Mouse (Mus musculus): ENCODE data around the gene Cars2. TPM values are rescaled to one million over a fixed set of nuclear protein-coding genes. Genes with fewer than 3 reads are reported as not detected.
"Not testable (repeated sequence)": the region's sequence is repeated elsewhere in the genome, so short reads cannot be mapped to it uniquely, and the experiment has no call there.

The Cars2 gene
- polyA plus RNA-seq, 1 experiment from 2014 or later = 29.3 TPM

GRCm38 (mm10) chr8:11475876-11476275 lies 74.7 kb downstream of the Cars2 start:
- DNase-seq (ENCODE audit: low spot score) = no peak

- no peak for DNase-seq (ENCODE audit: low spot score)
These were observed 75.2 kb downstream of the Cars2 start for GRCm38 (mm10) chr8:11475397-11475796.

GRCm38 (mm10) chr8:11473072-11473471 lies 77.5 kb downstream of the Cars2 start:
- DNase-seq (ENCODE audit: low spot score) = no peak

GRCm38 (mm10) chr8:11471309-11471708 lies 79.3 kb downstream of the Cars2 start:
- DNase-seq (ENCODE audit: low spot score) = no peak

GRCm38 (mm10) chr8:11470694-11471093 lies 79.9 kb downstream of the Cars2 start:
- DNase-seq (ENCODE audit: low spot score) = no peak

- peak; percentile 56 for DNase-seq (ENCODE audit: low spot score)
These were observed 81.5 kb downstream of the Cars2 start for GRCm38 (mm10) chr8:11469095-11469494.

GRCm38 (mm10) chr8:11466528-11466927 lies 84.1 kb downstream of the Cars2 start:
- not testable (repeated sequence) for DNase-seq (ENCODE audit: low spot score)

GRCm38 (mm10) chr8:11465619-11466018 lies 85.0 kb downstream of the Cars2 start:
- DNase-seq (ENCODE audit: low spot score) = no peak

GRCm38 (mm10) chr8:11464707-11464964 lies 85.9 kb downstream of the Cars2 start:
- no peak for DNase-seq (ENCODE audit: low spot score)

Other genes with a start within 250 kb of the Cars2 start
- gene Col4a2, start 238.0 kb downstream of the Cars2 start, polyA plus RNA-seq (2015; fragmentation: Nextera tagmentation; extraction: Ambion mirVana) = 25.4 and 27.8 TPM in 2 replicates
- 56.0 and 57.0 TPM in 2 replicates for gene Col4a1, start 238.0 kb downstream of the Cars2 start, polyA plus RNA-seq (2015; fragmentation: Nextera tagmentation; extraction: Ambion mirVana)
- 6.2 and 8.0 TPM in 2 replicates for gene Rab20, start 72.1 kb downstream of the Cars2 start, polyA plus RNA-seq (2015; fragmentation: Nextera tagmentation; extraction: Ambion mirVana)
- 143 and 161 TPM in 2 replicates for gene Naxd, start 53.3 kb downstream of the Cars2 start, polyA plus RNA-seq (2015; fragmentation: Nextera tagmentation; extraction: Ambion mirVana)
- 85.3 and 87.0 TPM in 2 replicates for gene Ing1, start 4.8 kb upstream of the Cars2 start, polyA plus RNA-seq (2015; fragmentation: Nextera tagmentation; extraction: Ambion mirVana)
- gene Ankrd10, start 85.0 kb upstream of the Cars2 start, polyA plus RNA-seq (2015; fragmentation: Nextera tagmentation; extraction: Ambion mirVana) = 105 and 110 TPM in 2 replicates
- gene 1700016D06Rik, start 150.3 kb upstream of the Cars2 start, polyA plus RNA-seq (2015; fragmentation: Nextera tagmentation; extraction: Ambion mirVana) = not detected in 2 replicates
- gene Arhgef7, start 176.9 kb upstream of the Cars2 start, polyA plus RNA-seq (2015; fragmentation: Nextera tagmentation; extraction: Ambion mirVana) = 16.5 and 16.6 TPM in 2 replicates